Mouse (Mus musculus): ENCODE data around the gene Sar1b. TPM values are rescaled to one million over a fixed set of nuclear protein-coding genes. Genes with fewer than 3 reads are reported as not detected.
"Not testable (repeated sequence)": the region's sequence is repeated elsewhere in the genome, so short reads cannot be mapped to it uniquely, and the experiment has no call there.

The Sar1b gene
- 10 to 100 TPM; 64.5 to 65.9 TPM for total RNA-seq (2021)
- long read RNA-seq, transcript Sar1b-201 (7 exons, 1,201 nt) = major isoform, 52 of 53 reads
- long read RNA-seq, partial matches to known transcripts = 0 of 53 reads
- long read RNA-seq, other reads (novel, unspliced or antisense) = 1 of 53 reads

DNA sequence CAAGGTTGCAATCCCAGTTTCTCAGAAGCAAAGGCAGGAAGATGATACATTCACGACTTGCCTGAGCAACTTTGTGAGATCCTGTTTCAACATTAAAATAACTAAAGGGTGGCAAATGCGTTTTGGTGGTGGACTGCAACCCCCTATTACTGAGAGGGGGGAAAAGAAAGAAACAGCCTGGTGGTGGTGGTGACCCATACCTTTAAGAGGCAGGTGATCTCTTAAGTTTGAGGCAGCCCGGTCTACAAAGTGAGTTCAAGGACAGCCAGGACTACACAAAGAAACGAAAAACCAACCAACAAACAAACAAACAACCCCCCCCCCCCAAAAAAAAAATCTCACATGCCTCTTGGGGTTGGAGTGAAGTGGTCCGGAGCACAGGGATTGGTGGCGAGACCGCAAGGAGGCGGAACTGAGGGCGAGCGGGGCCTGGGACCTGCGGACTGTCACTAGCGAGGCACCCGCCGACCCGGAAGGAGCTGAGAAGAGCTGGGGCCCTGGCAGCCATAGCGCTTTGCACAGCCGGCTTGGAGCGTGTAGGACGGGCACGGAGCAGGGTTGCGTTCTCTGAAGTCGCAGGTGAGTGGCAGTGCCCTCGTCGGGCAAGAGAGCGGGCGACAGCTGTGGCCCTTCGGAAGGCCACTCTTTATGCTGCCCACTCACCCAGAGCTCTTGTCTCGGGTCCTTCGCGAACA, at the start of gene Sar1b, which contains the start of gene Sec24a:
Gene Sar1b, plus strand, starts transcription at position 475 of the 695 bp plus-strand sequence.
Gene Sec24a, minus strand, starts transcription at position 422 of the 695 bp plus-strand sequence.
- peak; percentile 74 to 86 for DNase-seq (ENCODE audit: low spot score in 2 of 2)

DNA sequence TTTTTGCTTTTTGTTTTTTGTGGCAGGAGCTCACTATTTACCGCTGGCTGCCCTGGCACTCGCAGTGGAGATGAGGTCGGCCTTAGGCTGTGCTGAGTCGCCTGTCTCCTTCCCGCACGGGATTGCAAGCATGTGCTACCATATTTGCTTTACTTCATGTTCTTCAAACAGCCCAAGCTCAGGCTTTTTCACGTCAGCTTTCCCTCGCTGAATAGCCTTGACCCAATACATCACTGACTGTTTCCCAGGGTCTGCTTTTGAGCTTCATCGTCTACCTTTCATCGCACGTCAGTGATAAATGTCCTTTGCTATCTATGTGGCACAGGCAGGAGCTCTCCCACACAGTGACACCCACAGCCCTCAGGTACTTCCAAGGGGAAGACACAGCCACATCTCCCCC, 42.4 kb upstream of the Sar1b start:
- no peak for DNase-seq (ENCODE audit: low spot score in 2 of 2)

DNA sequence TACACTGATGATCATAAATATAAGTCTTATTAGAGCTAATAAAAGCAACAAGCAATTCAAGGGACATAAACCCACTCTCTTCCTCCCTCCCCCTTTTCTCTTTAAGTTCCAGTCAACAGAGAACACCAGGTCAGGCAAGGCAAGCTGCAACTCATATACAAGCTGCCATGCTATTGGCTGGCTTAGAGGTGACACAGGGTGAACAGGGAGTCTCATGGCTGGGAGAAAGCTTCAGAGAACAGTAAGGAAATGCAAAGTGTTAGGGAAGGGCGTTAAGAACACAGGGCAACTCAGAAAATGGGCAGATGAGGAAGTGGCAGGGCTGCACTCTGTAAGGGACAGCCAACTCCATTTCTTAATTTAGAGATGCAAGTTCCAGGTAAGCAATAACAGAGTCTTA, 30.6 kb upstream of the Sar1b start:
- no peak for DNase-seq (ENCODE audit: low spot score in 2 of 2)

DNA sequence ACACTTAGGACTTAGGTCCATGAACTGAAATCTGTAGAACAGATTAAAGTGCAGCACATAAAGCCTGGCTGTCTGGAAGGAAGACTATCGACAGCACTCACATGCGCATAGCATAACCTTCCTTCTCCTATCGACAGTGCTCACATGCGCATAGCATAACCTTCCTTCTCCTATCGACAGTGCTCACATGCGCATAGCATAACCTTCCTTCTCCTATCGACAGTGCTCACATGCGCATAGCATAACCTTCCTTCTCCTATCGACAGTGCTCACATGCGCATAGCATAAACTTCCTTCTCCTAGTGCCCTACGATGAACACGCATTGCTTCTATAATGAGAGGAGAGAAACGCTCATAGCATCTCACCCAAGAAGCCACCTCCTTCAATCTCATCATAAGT, 29.3 kb upstream of the Sar1b start:
- not testable (repeated sequence) for DNase-seq (ENCODE audit: low spot score in 2 of 2)

DNA sequence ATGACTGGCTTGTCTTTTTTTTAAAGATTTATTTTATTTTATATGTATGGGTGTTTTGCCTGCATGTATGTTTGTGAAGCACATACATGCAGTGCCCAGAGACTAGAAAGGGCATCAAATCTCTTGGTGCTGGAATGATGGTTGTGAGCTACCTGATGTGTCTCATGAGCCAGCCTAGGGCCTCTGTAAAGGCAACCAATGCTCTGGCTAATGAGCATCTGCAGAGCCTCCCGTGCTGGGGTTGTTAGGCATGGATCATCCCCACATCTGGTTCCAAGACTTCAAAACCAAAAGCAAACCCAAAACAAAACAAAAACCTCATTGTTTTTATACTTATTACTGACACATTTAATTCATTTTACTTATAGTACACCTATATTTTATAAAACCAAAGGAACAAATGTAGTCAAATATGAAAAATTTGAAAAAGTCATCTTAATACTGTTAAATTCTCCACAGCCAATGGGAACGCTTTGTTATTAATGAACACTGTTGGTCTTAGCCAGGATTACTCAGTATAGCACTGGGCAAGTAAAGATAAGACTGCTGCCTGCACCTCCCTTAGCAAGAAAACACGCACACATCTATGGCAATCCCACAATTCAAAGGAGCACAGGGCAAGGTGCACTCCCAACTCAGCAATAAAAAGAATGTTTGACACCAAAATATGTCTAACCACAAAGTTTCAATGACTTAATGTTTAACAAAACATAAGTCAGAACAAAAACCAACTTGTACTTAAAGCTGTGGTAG, 24.7 kb upstream of the Sar1b start:
- no peak for DNase-seq (ENCODE audit: low spot score in 2 of 2)

DNA sequence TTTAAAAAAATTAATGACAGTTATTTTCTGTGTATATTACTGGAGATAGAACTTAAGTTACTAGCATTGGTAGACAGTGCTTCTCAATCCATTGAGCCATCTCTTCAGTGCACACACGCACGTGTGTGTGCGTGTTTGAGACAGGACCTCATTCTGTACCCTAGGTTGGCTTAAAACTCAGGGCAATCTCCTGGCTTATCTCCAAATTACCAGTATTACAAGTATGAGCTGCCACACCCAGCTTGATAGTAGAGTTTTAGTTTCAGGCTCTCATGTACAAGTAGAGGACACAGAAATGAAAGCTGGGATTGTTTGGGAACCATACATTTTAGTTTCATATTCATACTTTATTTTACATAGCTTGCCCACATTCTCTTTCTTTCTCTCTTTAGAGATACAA, 22.8 kb upstream of the Sar1b start:
- DNase-seq (ENCODE audit: low spot score in 2 of 2) = no peak

DNA sequence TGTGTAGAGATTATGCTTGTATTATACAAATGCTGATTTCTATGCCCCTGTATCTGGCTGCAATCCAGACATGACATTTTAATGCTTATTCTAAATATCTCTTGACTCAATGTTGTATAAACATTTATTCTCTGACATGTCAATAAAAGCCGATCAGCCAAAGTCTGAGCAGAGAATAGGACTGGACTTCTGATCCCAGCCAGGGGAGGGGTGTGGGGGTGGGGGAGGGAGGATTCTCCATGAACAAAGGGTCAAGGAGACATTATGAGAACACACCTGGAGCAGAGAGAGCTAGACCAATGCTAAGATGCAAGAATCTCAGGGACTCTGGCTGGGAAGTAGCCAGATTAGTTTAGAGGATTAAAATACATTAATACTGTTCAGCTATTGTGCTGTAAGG, 17.4 kb upstream of the Sar1b start:
- DNase-seq (ENCODE audit: low spot score in 2 of 2) = no peak

DNA sequence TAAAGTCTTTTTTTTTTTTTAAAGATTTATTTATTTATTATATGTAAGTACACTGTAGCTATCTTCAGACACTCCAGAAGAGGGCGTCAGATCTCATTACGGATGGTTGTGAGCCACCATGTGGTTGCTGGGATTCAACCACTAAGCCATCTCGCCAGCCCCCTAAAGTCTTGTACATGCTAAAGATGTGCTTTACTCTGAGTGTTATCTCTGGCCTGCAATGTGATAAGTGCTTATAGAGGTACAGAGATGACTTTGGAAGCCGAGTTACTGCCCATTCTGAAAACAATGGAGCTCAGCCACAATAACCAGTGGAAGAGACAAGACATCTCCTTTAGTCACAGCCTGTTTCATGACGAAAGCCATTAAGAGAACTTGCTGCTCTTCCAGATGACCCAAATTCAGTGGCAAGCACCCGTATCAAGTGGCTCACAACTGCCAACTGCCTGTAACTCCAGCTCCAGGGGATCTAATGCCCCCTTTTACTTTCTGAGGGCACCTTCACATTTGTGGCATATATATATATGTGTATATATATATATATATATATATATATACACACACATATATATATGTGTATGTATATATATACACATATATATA, 11.8 kb upstream of the Sar1b start:
- DNase-seq (ENCODE audit: low spot score in 2 of 2) = not testable (repeated sequence)

DNA sequence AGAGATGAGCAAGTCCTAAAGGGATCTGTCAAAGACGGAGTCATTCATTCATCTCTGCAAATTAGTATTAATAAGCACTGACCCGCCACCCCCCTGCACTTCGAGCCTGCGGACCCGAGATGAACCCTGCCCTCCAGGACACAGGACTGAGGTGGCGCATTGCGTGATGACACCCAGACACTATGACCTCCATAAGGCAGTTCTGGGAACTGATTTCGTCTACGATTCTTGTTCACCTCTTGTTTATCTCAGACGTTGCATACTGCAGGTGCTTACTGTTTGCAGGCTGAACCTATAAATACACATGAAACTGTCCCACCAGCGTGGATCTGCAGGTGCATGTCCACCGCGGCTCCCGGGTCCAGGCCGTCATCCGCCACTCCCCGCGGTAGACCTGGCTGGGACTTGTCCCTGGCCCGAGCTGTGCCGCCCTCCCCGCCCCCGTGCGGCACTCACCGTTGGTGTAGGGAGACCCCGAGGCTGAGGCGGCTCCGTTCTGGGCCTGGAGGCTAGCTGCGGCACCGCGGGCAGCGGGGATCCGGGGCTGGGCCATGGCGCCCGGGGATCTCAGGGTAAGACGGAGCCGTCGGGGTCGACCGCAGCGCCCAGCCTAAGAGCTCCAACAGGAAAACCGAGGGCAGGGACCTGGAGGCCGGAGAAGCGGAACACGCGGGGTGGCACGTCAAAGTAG, 7.7 kb upstream of the Sar1b start:
- DNase-seq (ENCODE audit: low spot score in 2 of 2) = no peak

DNA sequence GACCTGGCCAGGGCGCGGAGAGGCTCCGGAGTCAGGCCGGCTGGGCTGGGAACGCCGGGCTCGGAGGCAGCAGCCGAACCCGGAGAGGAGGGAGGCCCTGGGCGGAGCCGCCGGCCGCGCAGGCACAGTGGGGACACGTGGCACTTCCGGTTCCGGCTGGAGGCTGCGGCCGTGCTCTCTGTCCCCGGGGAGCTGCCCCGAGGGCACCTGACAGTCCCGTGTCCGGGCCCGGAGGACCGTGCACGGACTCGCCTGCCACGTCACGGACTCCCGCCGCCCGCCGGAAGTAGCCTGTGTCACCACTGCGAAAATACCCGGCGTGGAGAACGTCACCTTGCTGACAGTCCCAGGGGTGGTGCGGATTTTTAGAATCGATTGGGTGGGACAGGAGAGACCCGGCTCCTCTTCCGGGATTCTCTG, 7.1 kb upstream of the Sar1b start:
- peak; percentile 85 to 90 for DNase-seq (ENCODE audit: low spot score in 2 of 2)

DNA sequence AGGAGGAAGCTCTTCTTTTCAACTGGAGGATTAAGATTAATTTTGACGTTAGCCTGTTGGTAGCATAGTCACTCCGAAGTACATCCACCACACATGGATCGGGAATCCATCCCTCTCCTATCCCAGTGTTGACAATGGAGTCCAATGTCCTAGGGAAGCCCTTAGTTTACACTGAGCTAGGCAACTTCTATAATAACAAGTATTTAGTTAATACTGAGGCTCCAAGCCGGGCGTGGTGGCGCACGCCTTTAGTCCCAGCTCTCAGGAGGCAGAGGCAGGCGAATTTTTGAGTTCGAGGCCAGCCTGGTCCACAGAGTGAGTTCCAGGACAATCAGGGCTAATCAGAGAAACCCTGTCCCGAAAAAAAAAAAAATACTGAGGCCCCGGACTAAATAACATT, 6.5 kb upstream of the Sar1b start:
- no peak for DNase-seq (ENCODE audit: low spot score in 2 of 2)

DNA sequence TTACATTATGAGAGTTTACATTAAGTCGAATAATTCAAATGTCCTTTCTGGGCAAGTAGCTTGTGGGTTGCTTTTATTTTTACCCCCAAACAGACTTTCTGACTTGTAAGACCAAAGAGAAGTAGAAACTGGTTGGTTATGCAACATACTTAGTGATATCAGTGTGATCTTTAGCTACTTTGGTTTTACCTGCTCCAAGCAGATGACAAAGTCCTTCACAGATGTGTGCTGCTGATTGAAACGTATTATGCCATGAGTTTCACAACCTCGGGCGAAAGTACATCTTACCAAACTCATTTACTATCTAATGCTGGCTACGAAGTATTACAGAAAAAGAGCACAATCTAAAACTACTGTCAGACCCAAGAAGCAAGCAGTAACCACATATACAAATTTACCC, 5.9 kb upstream of the Sar1b start:
- no peak for DNase-seq (ENCODE audit: low spot score in 2 of 2)

DNA sequence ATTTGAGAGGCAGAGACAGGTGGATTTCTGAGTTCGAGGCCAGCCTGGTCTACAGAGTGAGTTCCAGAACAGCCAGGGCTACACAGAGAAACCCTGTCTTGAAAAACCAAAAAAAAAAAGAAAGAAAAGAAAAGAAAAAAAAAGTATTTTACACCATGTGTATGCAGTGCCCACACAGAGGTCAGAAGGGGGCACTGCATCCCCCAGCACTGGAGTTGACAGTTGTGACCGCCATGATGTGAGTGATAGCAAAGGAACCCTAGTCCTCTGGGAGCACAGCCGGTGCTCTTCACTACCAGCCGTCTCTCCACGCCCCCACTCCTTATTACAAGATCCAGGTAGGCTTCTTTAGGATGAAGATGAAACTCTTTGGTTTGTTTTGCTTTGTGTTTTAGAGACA, 5.3 kb upstream of the Sar1b start:
- DNase-seq (ENCODE audit: low spot score in 2 of 2) = not testable (repeated sequence)

DNA sequence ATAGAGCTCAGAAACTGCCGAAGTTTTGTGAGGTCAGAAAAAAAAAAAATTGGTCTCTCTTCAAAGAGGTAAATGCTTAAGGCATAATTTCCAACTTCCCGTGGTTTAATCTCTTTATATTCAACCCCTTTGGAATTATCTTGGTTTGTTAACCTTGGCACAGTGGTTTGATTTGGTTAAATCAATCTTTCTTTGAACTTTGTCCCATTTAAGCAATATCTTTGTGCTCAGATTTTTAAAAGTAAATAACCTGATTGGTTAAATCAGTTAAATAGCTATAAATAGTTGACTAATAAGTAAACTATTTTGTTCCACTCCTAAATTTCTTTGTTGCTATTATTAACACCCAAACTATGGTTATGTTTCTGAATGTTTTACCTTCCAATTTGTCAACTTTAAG, 4.2 kb upstream of the Sar1b start:
- DNase-seq (ENCODE audit: low spot score in 2 of 2) = no peak

DNA sequence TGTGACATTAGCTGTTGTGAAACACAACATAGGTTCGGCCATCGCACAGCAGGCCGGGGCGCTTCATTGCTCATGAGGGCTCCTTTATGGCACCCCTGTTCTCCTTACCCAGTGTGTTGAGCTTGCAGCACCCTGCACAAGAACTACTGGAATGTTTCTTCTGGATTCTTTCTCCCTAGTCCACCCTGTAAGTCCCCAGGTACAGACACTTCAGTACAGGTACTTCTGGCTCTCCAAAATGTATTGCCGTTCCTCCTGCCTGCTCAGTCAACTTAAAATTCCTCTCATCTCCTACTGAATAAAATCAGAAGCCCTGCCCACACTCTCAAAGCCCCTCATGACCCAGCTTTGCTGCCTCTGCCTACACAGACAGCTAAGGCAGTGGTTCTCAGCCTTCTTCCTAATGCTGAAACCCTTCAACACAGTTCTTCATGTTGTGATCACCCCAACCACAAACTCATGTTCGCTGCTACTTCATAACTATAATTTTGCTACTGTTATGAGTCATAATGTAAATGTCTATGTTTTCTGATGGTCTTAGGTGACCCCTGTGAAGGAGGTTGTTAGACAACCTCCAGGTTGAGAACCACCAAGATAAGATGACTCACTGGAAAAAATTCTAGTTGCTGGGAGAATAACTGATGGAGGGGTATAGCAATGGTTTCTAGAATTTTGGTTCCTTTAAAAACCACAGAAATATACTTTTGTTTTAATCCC, 3.4 kb upstream of the Sar1b start:
- DNase-seq (ENCODE audit: low spot score in 2 of 2) = no peak

DNA sequence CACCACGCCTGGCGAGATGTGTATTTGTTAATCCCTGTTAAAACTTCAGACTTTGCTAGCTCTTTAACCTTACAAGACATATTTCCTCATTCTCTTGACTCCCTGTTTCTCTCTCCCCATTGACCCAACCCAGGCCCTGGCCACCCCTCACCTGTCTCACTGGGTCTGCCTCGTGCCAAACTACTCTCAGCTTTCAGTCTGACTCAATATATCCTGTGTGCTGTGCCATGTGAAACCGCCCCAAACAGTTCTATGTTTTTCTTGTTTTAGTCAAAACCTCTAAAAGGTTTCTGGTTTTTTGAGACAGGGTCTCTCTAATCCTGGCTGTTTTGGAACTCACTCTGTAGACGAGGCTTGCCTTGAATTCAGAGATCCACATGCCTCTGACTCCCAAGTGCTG, 2.2 kb upstream of the Sar1b start:
- DNase-seq (ENCODE audit: low spot score in 2 of 2) = no peak

DNA sequence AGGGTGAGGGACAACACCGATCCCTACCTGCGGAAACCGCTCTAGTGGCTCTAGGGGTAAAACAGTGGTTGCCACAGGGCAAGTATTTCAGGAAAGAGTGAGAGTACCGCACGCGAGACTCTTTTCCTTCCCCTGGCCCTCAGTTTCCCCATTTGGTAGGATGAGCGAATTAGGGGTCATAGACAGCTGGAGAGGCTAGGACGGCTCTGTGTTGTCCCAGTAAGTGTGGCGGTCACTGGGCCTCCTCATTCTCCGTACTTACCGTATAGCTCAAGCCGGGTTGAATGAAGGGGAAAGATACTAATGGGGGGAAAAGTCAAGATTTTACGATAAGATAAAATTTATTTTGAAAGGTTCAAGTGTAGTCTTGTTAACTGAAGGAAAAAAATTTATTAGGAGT, 468 bp downstream of the Sar1b start:
- DNase-seq (ENCODE audit: low spot score in 2 of 2) = no peak

DNA sequence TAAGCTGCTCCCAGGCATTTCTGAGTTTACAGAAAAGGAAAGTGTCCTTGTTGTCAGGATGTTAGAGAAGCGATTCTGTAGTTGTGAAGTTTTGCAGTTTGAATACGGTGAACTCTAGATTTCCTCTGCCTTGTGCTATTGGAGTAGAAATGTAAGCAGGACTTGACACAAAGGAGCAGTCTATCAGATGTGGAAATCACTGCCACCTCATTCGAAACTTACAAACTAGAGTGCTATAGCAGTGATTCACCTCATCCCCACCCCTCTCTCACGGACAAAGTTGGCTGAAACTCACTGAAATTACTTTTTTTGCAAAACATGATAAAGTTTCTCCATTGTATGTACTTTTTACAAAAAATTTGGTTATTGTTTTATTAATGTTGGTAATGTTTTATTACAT, 1.3 kb downstream of the Sar1b start:
- no peak for DNase-seq (ENCODE audit: low spot score in 2 of 2)

DNA sequence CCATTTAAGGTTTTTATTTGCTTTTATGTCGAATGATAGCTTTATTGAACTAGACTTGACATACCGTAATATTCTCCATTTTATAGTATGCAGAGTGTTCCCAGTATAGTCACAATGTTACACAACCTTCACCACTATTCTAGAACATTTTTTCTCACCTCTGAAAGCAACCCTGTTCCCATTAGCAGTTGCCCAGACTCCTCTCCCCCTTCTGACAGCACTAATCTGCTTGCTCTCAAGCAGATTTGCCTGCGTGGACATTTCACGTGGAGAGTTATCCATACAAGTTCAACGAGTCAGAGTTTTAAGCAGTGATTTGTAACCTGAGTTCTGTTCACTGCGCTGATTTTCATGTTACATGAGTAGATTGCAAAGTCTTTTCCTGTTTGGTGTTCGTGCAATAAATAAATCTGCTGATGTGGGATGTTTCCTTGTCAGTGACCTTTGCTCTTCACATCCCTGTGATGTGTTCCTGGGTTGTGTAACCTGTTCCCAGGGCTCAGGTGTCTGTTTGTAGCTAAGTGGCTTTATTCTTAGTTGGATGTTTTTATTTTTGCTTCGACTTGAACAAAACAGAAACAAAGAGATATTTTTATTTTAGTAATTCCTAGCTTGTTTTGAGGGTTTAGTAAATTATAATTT, 4.2 kb downstream of the Sar1b start:
- no peak for DNase-seq (ENCODE audit: low spot score in 2 of 2)

DNA sequence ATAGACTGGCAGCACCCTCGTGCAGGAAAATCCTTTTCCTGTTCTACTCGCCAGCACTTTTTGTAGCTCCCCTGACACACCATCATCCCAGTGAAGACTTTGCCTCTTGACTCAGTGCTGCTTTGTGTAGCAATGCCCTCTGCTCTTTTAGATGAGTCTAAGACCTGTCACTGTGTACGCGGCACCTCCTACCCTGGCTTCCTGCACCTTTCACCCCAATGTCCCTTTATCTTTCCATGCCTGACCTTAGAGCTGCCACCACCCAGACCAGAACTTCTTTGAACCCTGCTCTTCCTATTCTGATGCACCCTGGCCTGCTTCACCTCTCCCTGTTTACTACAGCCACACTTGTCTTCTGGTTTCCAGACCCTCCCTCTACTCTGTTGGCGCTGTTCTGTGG, 4.8 kb downstream of the Sar1b start:
- no peak for DNase-seq (ENCODE audit: low spot score in 2 of 2)

Measured in layer of hippocampus, adult 18-20 months (tissue).